Mouse (Mus musculus) CH12.LX (cell line): ENCODE results near the gene Cuedc1.

Source experiments
- BHLHE40 ChIP-seq: IDR thresholded peaks from 2 replicates; pipeline ENCODE4 v1.6.1; 2011; ENCODE audit warnings: mild to moderate bottlenecking, low read depth, low read length, improper control_type of control experiment
- CHD2 ChIP-seq: IDR thresholded peaks from 2 replicates; pipeline ENCODE4 v1.6.1; 2011; ENCODE audit warnings: low read length, improper control_type of control experiment
- CTCF ChIP-seq, 2 experiments: IDR thresholded peaks in 1 of 2; conservative IDR thresholded peaks in 1 of 2; 2 replicates each; pipeline ENCODE4 v1.5.1; 2011 to 2012; ENCODE audit warnings: low read depth in 2 of 2, low read length in 2 of 2, improper control_type of control experiment in 1 of 2, inconsistent platforms in 1 of 2, mild to moderate bottlenecking in 1 of 2, moderate library complexity in 1 of 2
- EP300 ChIP-seq: IDR thresholded peaks from 2 replicates; pipeline ENCODE4 v1.6.1; 2011; ENCODE audit warnings: low read length, improper control_type of control experiment
- MAX ChIP-seq: IDR thresholded peaks from 2 replicates; pipeline ENCODE4 v1.6.1; 2011; ENCODE audit warnings: low read length, improper control_type of control experiment
- MAZ ChIP-seq: IDR thresholded peaks from 2 replicates; pipeline ENCODE4 v1.6.1; 2012; ENCODE audit warnings: low read depth, mild to moderate bottlenecking, inconsistent platforms, low read length, improper control_type of control experiment, moderate library complexity
- MXI1 ChIP-seq: IDR thresholded peaks from 2 replicates; pipeline ENCODE4 v1.6.1; 2011; ENCODE audit warnings: mild to moderate bottlenecking, low read depth, low read length, improper control_type of control experiment
- NRF1 ChIP-seq: IDR thresholded peaks from 2 replicates; pipeline ENCODE4 v1.6.1; 2014; ENCODE audit warnings: low read depth, mild to moderate bottlenecking, inconsistent platforms, low read length, improper control_type of control experiment, moderate library complexity
- POLR2A ChIP-seq: IDR thresholded peaks from 2 replicates; pipeline ENCODE4 v1.6.1; 2011; ENCODE audit warnings: low read depth, mild to moderate bottlenecking, improper control_type of control experiment, low read length
- USF2 ChIP-seq: conservative IDR thresholded peaks from 2 replicates; pipeline ENCODE4 v1.6.1; 2011; ENCODE audit warnings: low read depth, low read length, improper control_type of control experiment

- TF ChIP-seq EP300: no peak
- TF ChIP-seq MAZ: no peak
- TF ChIP-seq BHLHE40: no peak
- no peak for TF ChIP-seq USF2
- no peak for TF ChIP-seq NRF1
- no peak for TF ChIP-seq MAX
- no peak for TF ChIP-seq POLR2A
- TF ChIP-seq CHD2: no peak
- TF ChIP-seq CTCF (conservative IDR thresholded peaks at IDR 0.05 in 1 of 2, IDR thresholded peaks at IDR 0.05 in 1 of 2; ENCODE audit: low read depth in 2 of 2, low read length in 2 of 2): no peak
- no peak for TF ChIP-seq MXI1
These were observed 48.1 kb upstream of the Cuedc1 start for GRCm38 (mm10) chr11:88049732-88050131.
